Mouse (Mus musculus) liver, postnatal 0 days (tissue): ENCODE data around the gene Rprd1b.

Source experiments
- CTCF ChIP-seq: sonication (generic); IDR thresholded peaks from 2 replicates; pipeline ENCODE4 v1.5.1; 2016; ENCODE audit warnings: antibody characterized with exemption, low read depth
- EP300 ChIP-seq: IDR thresholded peaks from 2 replicates; pipeline ENCODE4 v1.6.1; 2016; ENCODE audit warnings: antibody characterized with exemption, low read depth, mild to moderate bottlenecking

- TF ChIP-seq CTCF: no peak
- TF ChIP-seq EP300: no peak
Measured at GRCm38 (mm10) chr2:158155101-158155500, 126.8 kb downstream of the Rprd1b start.
